Mouse (Mus musculus) gastrocnemius, postnatal 25 days (tissue): ENCODE results near the gene Prpf40b. TPM values are rescaled to one million over a fixed set of nuclear protein-coding genes. Genes with fewer than 3 reads are reported as not detected.
A peak's percentile ranks its signal among the peaks of the same experiment; 100 is the strongest.

Experiments
- DNase-seq: peaks from one replicate; pipeline ENCODE4 v3.0.0; 2022
- total RNA-seq, 2 experiments: library from RNA; stranded (reverse); gene quantifications; 1 replicate in 1 of 2; 2 replicates in 1 of 2; pipeline ENCODE4 v1.2.3; 2021

The Prpf40b gene
- total RNA-seq, 2 experiments from 2014 or later, result 20.0 to 20.7 TPM

DNA sequence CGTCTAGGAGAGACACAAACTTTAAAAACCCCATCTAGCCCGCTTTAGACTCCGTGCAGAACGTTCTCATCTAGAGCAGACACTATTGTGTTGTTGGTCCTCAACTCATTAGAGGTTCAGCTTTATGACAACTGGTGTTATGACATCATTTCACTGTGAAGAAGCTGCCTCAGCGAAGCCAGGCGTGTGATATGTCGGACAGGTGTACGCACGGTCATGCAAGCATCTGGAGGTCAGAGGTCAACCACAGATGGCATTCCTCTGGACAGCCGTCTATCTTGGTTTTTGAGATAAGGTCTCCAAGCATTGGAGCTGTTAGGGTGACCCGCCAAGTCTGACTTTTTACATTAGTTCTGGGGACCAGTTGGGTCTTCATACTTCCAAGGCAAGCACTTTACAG, 4.3 kb upstream of the Prpf40b start:
- DNase-seq, result no peak

DNA sequence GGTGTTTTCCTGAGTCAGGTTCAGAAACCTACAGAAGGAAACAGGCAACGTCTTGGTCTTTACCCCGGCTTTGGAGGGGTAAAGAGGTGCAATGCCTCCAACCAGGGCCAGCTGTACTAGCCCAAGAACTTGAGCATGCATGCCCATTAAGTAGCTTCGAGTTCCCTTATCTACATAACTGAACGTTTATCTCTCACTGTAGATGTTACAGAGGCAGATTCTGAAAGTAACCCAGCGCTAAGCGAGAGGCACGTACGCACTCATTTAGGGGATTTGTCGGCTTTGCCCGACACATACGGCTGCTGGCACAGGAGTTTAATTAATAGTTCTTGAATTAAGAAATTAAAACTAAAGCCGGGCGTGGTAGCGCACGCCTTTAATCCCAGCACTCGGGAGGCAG, 600 bp upstream of the Prpf40b start:
- DNase-seq, result no peak

GRCm38 (mm10) chr15:99295484-99295981, 646 bp downstream of the Prpf40b start, which contains the start of gene Fam186b:
Gene Fam186b, minus strand, starts transcription at chr15:99295888.
- DNase-seq, result no peak

- DNase-seq, result no peak
Observed at GRCm38 (mm10) chr15:99296213-99296612, 1.3 kb downstream of the Prpf40b start.

- no peak for DNase-seq
Observed at GRCm38 (mm10) chr15:99307476-99307875, 12.6 kb downstream of the Prpf40b start.

DNA sequence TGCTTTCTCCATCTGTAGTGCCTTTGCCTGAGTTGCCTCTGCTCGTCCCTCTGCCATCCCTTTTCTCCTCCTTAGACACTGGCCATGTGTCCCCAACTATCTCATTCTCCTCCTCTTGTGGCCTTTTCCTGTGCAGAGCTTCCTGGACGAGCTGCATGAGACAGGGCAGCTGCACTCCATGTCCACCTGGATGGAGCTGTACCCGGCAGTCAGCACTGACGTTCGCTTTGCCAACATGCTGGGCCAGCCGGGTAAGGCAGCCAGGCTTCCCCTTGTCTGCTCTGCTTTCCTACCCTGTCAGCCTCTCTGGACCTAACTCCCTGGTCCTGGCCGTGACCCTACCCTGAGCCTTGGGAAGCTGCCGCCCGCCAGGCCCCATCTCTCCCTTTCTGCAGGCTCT, 14.7 kb downstream of the Prpf40b start:
- no peak for DNase-seq

DNA sequence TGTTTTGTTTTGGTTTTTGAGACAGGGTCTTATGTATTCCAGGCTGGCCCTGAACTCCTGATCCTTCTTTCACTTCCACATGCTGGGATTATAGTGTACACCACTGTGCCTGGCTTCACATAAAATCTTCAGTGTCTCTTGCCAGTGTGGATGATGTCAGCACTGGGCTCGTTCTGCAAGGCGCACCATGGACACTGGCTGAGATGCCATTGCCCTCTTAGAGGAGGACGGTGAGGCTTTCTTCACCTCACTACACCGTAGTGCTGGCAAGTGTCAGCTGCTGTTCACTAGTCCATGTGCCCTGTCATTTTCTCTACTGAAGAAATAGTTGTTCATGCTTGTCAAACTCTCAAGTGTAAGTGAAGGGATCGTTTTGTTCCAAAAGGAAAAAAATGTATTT, 15.7 kb downstream of the Prpf40b start:
- no peak for DNase-seq

GRCm38 (mm10) chr15:99314891-99315290, 20.0 kb downstream of the Prpf40b start:
- no peak for DNase-seq

DNA sequence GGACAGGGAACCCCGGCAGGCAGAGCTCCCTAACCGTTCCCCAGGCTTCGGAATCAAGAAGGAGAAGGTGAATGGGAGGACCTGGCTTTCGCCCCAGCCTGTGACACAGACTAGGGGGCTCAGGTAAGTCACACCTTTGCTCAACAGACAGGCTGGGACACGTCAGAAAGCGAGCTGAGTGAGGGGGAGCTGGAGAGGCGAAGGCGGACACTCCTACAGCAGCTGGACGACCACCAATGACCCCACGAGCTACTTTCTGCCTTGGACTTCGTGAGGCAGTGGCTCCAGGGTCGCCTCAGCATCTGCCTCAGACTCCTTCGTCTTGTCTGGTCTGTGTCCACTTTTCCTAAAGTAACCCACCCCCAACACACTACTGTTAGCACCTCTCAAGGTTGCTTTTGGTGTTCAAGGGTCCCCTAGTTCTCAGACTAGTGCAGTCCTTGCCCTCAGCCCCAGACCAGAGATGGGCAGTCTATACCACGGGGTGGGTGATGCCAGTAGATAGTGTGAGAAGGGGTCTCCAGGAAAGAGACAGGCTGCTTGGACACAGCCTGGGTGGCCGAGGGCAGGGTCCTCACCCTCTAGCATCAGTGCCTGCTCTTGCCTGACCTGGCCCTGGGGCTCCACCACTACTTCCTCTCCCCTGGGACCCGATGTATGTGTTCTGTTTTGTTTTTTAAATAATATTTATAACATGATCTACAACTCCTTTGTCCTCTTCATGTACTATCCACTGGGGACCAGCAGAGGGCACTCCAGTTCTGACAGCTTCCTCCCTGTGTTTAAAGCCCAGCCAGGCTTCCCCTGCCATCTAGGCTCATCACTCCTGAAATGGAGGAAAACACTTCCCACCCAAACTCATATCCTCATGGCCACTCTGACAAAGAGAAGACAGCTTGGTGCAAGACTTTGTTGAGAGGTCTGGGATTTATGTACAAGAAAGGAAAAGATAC, 21.7 kb downstream of the Prpf40b start:
- DNase-seq, result peak; percentile 45

GRCm38 (mm10) chr15:99317267-99317651, 22.4 kb downstream of the Prpf40b start:
- peak; percentile 46 for DNase-seq

GRCm38 (mm10) chr15:99318071-99318470, 23.2 kb downstream of the Prpf40b start:
- DNase-seq, result no peak

DNA sequence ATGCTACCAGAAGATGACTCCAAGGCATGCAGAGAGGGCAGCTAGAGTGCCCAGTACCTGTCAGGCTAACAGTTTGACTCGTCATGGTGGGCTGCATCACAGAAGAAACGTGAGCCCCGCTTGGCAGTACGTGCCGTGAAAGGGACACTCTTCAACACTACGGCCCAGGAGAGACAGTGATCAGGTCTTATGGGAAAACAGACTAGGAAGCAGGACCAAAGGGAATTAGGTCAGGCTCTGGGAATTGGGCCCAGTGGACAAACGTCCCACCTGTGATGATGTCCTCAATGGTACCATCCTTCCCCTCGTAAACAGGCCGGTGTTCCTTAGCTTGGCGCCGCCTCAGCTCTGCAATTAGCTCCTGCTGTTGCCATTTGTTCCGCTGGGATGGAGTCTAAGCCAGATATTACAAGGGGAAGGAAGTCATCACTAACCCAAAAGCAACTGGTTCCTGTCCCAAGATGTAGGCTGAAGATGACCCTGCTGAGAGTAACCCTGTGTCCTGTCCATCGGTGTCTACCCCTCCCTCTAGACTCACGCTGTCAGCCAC, 24.0 kb downstream of the Prpf40b start:
- DNase-seq, result no peak

GRCm38 (mm10) chr15:99319411-99319871, 24.6 kb downstream of the Prpf40b start:
- DNase-seq, result no peak

GRCm38 (mm10) chr15:99320168-99320674, 25.3 kb downstream of the Prpf40b start:
- DNase-seq, result no peak

DNA sequence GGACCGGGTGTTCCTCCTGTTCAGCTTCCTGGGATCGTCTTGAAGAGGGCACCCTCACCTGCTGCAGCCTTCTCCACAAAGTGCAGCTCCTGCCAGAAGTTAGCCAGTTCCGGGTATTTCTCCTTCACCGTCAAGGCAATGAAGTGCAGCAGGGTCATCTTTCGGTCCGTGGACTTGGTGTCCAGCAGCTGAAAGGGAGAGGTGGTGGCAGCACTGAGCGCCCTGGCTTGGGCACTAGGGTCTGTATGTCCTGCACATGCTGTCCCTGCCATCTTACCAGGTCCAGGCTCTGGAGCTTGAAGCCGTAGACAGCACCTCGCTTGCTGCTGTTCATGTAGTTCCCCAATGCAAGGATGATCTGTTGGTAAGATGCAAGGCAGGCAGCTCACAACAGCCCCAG, 26.1 kb downstream of the Prpf40b start:
- DNase-seq, result no peak

DNA sequence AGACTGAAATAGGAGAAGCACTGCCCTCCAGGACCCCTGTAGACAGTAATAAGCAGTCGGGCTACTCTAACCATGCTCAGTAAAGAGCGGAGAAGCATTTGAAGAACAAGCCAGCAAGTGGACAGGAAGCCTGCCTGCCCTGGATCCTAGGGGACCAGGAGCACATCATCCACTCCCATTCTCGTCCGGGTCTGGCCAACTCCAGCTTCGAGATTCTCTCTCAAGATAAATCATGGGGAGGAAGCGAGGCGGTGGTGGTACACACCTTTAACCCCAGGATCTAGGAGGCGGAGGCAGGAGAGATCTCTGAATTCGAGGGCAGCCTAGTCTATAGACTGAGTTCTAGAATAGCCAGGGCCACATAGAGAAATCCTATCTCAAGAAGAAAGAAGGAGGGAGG, 29.3 kb downstream of the Prpf40b start:
- DNase-seq, result no peak

DNA sequence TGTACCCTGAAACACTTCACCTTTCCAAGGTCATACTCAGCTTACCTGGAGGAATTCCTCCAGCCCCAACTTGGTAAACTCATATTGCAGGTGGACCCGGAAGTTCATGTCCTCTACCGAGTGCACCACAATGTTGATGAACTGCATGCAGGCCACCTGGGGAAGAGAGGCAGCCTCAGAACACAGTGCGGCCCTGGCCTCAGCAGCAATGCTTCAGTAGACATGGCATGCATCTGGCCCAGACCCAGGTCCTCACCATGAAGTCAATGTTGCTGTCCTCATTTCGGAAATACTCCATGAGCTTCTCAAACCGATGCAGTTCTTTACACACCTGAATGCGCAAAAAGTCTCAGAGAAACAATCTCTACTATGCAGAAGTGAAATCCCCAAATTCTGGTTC, 30.7 kb downstream of the Prpf40b start:
- DNase-seq, result no peak

DNA sequence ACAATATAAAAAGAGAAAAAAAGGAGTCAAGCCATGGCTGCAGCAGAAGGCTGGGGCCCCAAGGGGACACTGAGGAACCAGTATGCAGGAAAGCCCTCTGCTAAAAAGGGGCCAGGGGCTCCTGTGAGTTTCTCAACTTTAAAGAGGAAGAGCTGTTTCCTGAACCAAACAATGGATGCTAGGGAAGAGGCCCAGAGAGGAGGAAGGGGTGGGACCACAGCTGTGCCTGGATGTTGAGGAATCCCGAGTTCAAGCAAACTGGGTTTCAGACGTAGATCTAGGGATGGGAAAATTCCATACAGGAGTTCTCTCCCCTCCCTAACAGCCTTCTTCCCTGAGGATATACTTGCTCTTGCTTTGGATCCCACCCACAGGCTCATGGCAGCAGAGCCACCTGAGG, 31.5 kb downstream of the Prpf40b start:
- DNase-seq, result no peak

- no peak for DNase-seq
Observed at GRCm38 (mm10) chr15:99326959-99327358, 32.1 kb downstream of the Prpf40b start.

DNA sequence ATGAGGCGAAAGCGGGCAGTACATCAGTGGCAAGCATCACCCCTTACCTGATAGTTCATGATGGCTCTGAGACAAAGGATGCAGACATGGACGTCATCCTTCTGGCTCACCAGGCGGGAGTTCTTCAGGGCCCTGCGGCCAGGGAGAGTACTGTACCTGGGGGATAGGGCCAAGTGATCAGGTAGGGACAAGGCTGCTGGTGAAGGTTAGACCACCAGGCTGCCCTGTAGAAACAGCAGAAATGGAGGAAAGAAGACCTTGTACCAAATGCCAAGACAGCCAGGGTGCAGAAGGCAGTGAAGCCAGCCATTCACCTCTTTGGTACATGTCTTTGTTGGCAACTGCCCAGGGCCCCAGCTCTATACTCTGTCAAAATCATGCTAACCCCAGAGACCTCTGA, 33.1 kb downstream of the Prpf40b start:
- no peak for DNase-seq

DNA sequence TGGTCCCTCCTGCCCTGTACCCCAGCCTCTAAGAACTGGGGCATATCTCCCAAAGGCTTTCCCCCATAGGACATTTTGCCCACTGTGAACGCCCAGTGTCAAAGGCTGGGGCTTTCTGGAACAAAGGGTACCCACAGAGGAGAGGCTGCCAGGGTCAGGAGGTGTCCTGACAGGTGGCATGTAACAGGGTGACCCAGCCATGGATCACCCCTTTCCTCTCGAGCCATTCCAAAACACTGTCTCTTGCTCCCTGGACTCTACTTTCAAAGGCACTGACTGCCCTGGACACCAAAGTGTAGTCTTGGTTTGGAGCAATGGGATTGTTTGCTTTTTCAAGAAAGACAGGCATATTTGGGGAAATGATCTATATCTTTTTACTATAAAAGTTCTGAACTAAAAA, 35.4 kb downstream of the Prpf40b start:
- DNase-seq, result no peak

DNA sequence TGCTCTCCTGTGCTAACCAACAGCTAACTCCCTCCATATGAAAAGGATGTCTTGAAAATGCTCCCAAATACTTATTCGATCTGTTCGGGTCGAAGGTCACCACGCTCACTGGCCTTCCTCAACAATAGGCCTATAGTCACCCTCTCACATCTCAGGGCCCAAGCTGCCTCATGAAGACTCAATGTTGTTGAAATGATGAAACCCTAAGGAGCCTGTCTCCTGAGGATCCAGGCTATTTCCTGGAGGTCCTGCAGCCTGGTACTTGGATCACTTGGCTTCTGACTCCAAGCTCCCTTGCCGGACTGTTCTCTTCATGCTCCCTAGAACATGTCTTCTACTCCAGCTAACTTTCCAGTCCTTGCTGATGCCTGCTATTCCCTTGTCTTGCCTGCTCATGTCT, 36.5 kb downstream of the Prpf40b start:
- no peak for DNase-seq

DNA sequence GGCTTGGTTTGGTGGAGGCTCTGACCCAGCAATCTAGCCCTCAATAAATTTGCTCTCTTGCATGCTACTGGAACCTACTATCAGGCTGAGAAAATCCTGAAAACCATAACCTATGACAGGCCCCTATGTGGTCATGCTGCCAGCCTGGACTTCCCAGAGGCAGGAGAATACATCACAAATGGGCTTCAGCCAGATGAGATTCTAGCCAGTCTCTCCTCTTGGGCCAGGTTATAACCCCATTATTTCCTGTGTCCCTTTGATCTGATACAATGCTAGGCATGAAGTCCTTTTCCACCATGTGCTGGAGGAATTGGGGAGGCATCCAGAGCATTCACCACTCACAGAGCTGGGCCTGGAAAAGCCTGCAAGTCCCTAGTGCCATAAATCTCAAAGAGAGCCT, 37.2 kb downstream of the Prpf40b start:
- no peak for DNase-seq
